23 mouse cellular contexts compared by ENCODE assay signal in the genomic region with DNA sequence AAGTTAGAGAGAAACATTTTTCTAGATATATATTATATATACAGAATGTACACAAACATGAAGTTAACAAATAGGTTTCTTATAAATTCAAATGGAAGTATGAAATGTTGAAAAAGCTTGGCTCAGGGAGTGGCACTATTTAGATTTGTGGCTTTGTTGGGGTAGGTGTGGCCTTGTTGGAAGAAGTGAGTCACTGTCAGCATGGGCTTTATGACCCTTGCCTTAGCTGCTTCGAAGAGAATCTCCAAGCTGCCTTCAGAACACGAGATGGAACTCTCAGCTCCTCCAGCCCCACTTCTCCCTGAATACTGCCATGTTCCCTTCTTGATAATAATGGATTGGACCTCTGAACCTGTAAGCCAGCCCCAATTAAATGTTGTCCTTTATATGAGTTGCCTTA.
"Had no signal": no experiment of that assay in that cellular context is flagged by ENCODE, and none has a peak within 500 bp of the region (broad histone marks: within the 10 kb centered on the region; RNA-seq: fewer than 3 reads in every experiment).

No protein-coding gene starts in this region.

- DNase-seq: gastrocnemius, postnatal 14 days; heart, adult 11 months; heart, adult 2 months; heart, postnatal 14 days; heart, postnatal 36 days; kidney, adult 11 months; kidney, adult 2 months; kidney, adult 9 months; kidney, postnatal 14 days; kidney, postnatal 36 days; layer of hippocampus, adult 9-11 months; layer of hippocampus, postnatal 36 days; left cerebral cortex, postnatal 4 days had no signal

- H3K36me3 ChIP-seq: heart, embryonic 13.5 days; heart, embryonic 15.5 days; hindbrain, embryonic 13.5 days; hindbrain, embryonic 15.5 days; kidney, embryonic 15.5 days; limb, embryonic 13.5 days; limb, embryonic 15.5 days; liver, embryonic 12.5 days had no signal

- H3K4me3 ChIP-seq: heart, adult 2 months; heart, embryonic 13.5 days; heart, embryonic 15.5 days; hindbrain, embryonic 13.5 days; hindbrain, embryonic 15.5 days; kidney, embryonic 15.5 days; limb, embryonic 13.5 days; limb, embryonic 15.5 days; liver, embryonic 12.5 days had no signal

- H3K27me3 ChIP-seq: heart, embryonic 13.5 days; heart, embryonic 15.5 days; hindbrain, embryonic 13.5 days; hindbrain, embryonic 15.5 days; kidney, embryonic 15.5 days; limb, embryonic 13.5 days; limb, embryonic 15.5 days; liver, embryonic 12.5 days had no signal

- ATAC-seq: hindbrain, postnatal 0 days; intestine, embryonic 16.5 days; liver, embryonic 12.5 days had no signal
